Mouse (Mus musculus) olfactory bulb, adult 2 months (tissue): Measurements from ENCODE around the gene Naaladl2.

Experiments
- CTCF ChIP-seq: fragments of 200-500 bp; IDR thresholded peaks from 2 replicates; pipeline ENCODE4 v1.5.1; 2012; ENCODE audit warnings: low read depth, mild to moderate bottlenecking, low read length, moderate library complexity; ENCODE audit not compliant: insufficient read depth
- POLR2A ChIP-seq: fragments of 200-500 bp; IDR thresholded peaks from 2 replicates; pipeline ENCODE4 v1.6.1; 2012; ENCODE audit warnings: mild to moderate bottlenecking, low read depth, low read length, moderate library complexity; ENCODE audit not compliant: insufficient read depth

GRCm38 (mm10) chr3:24217476-24217875 lies 926.6 kb downstream of the Naaladl2 start:
- no peak for TF ChIP-seq POLR2A
- no peak for TF ChIP-seq CTCF
